Mouse (Mus musculus) spleen, adult 2 months (tissue): ENCODE measurements at regions not wholly inside any gene's neighbourhood (a gene's known extent, or its start where the extent isn't known, plus 50 kb on each side); places are given as distances from the start of the nearest gene placed in this dataset.

Experiments
- DNase-seq, 2 experiments: peaks; one replicate each; pipeline versions ENCODE4 v3.0.0 to v3.0.0-alpha.2; 2012 to 2021; ENCODE audit warnings: low spot score in 2 of 2, low read depth in 1 of 2
- H3K27ac ChIP-seq: fragments of 200-500 bp; 2 replicates; pipeline ENCODE4 v1.5.1; 2012; ENCODE audit warnings: low read length, inconsistent platforms; ENCODE audit not compliant: insufficient read depth
- H3K27me3 ChIP-seq: fragments of 200-500 bp; 2 replicates; pipeline ENCODE4 v1.6.1; 2012; ENCODE audit warnings: mild to moderate bottlenecking, moderate library complexity, low read length, inconsistent platforms; ENCODE audit not compliant: control insufficient read depth, insufficient read depth
- H3K36me3 ChIP-seq: fragments of 200-500 bp; 2 replicates; pipeline ENCODE4 v1.6.1; 2012; ENCODE audit warnings: mild to moderate bottlenecking, low read length, inconsistent platforms; ENCODE audit not compliant: control insufficient read depth, insufficient read depth
- H3K4me1 ChIP-seq: fragments of 200-500 bp; 2 replicates; pipeline ENCODE4 v1.6.1; 2011; ENCODE audit warnings: inconsistent platforms; ENCODE audit not compliant: control insufficient read depth, insufficient read depth, insufficient read length
- H3K4me3 ChIP-seq: fragments of 200-500 bp; 2 replicates; pipeline ENCODE4 v1.5.1; 2011; ENCODE audit warnings: mild to moderate bottlenecking, inconsistent platforms; ENCODE audit not compliant: insufficient read depth, insufficient read length; ENCODE audit errors: extremely low read depth
- CTCF ChIP-seq: fragments of 200-500 bp; IDR thresholded peaks from 2 replicates; pipeline ENCODE4 v1.5.1; 2011; ENCODE audit warnings: mild to moderate bottlenecking, inconsistent platforms; ENCODE audit not compliant: insufficient read depth, insufficient read length, insufficient replicate concordance; ENCODE audit errors: extremely low read depth
- POLR2A ChIP-seq: fragments of 200-500 bp; IDR thresholded peaks from 2 replicates; pipeline ENCODE4 v1.6.1; 2011; ENCODE audit warnings: low read depth, low read length, inconsistent platforms
- WGBS: fragments of 180-500 bp; shearing (Covaris S2); methylation state at CpG from one replicate; pipeline ENCODE4 v1.1.7; 2018; 5-methylcytosine and 5-hydroxymethylcytosine counted together

- Histone ChIP-seq H3K27me3 (no peaks in the 10 kb centered on the region), H3K36me3 (no peaks in the 10 kb centered on the region), H3K4me3 (no peak overlapping the region), H3K4me1 (no peaks in the 10 kb centered on the region), H3K27ac (no peak overlapping the region)
- 88% methylated on average over 8 of the region's 8 CpGs for WGBS
- TF ChIP-seq POLR2A, result no peak
- TF ChIP-seq CTCF, result no peak
- no peak for DNase-seq
Measured at GRCm38 (mm10) chr15:38414318-38415090, 989.1 kb downstream of the 4930447A16Rik start.

- Histone ChIP-seq H3K36me3 (no peaks in the 10 kb centered on the region), H3K27me3 (no peaks in the 10 kb centered on the region), H3K27ac (no peak overlapping the region), H3K4me3 (no peak overlapping the region), H3K4me1 (no peaks in the 10 kb centered on the region)
- DNase-seq, result no peak
- no peak for TF ChIP-seq POLR2A
- TF ChIP-seq CTCF, result no peak
- WGBS, result 87% methylated on average over 2 of the region's 2 CpGs
Measured at GRCm38 (mm10) chr15:38415091-38415486, 989.7 kb downstream of the 4930447A16Rik start.

- TF ChIP-seq POLR2A, result no peak
- no peak for TF ChIP-seq CTCF
- DNase-seq, result no peak
- Histone ChIP-seq H3K4me1 (no peaks in the 10 kb centered on the region), H3K27ac (no peak overlapping the region), H3K4me3 (no peak overlapping the region), H3K27me3 (no peaks in the 10 kb centered on the region), H3K36me3 (no peaks in the 10 kb centered on the region)
- WGBS, result 90% methylated on average over 7 of the region's 7 CpGs
Measured at GRCm38 (mm10) chr15:38419621-38420020, 994.3 kb downstream of the 4930447A16Rik start.

- WGBS, result 59% methylated on average over 3 of the region's 3 CpGs
- H3K36me3 ChIP-seq, result no peaks in the 10 kb centered on the region
- no peaks in the 10 kb centered on the region for H3K27me3 ChIP-seq
- TF ChIP-seq POLR2A (no peak), CTCF (no peak)
- H3K27ac ChIP-seq, result no peak overlapping the region
- H3K4me1 ChIP-seq, result no peaks in the 10 kb centered on the region
- H3K4me3 ChIP-seq, result no peak overlapping the region
- no peak for DNase-seq
Measured at GRCm38 (mm10) chr15:38420784-38421183, 995.4 kb downstream of the 4930447A16Rik start.

- TF ChIP-seq CTCF (no peak), POLR2A (no peak)
- Histone ChIP-seq H3K4me3 (no peak overlapping the region), H3K36me3 (no peaks in the 10 kb centered on the region), H3K4me1 (no peaks in the 10 kb centered on the region), H3K27ac (no peak overlapping the region), H3K27me3 (no peaks in the 10 kb centered on the region)
- DNase-seq, result no peak
- 82% methylated on average over 6 of the region's 6 CpGs for WGBS
Measured at GRCm38 (mm10) chr15:38422741-38423140, 997.4 kb downstream of the 4930447A16Rik start.

- H3K4me1 ChIP-seq, result no peaks in the 10 kb centered on the region
- H3K27me3 ChIP-seq, result no peaks in the 10 kb centered on the region
- H3K4me3 ChIP-seq, result no peak overlapping the region
- no peak overlapping the region for H3K27ac ChIP-seq
- no peak for DNase-seq
- TF ChIP-seq POLR2A (no peak), CTCF (no peak)
- WGBS, result 86% methylated on average over 4 of the region's 4 CpGs
- H3K36me3 ChIP-seq, result no peaks in the 10 kb centered on the region
Measured at GRCm38 (mm10) chr15:38425506-38425905, 1000.2 kb downstream of the 4930447A16Rik start.

- DNase-seq, result no peak
- WGBS, result 58% methylated on average over 1 of the region's 1 CpGs
- TF ChIP-seq CTCF (no peak), POLR2A (no peak)
- H3K4me3 ChIP-seq, result no peak overlapping the region
- no peaks in the 10 kb centered on the region for H3K36me3 ChIP-seq
- H3K4me1 ChIP-seq, result no peaks in the 10 kb centered on the region
- H3K27ac ChIP-seq, result no peak overlapping the region
- no peaks in the 10 kb centered on the region for H3K27me3 ChIP-seq
Measured at GRCm38 (mm10) chr15:38427966-38428365, 1002.6 kb downstream of the 4930447A16Rik start.
